Mouse (Mus musculus): ENCODE data around the gene Hlcs.

Hlcs gene

GRCm38 (mm10) chr16:94205528-94206484 lies 107.6 kb downstream of the Hlcs start:
- DNase-seq (ENCODE audit: low spot score in 2 of 2): no peak

- DNase-seq (ENCODE audit: low spot score in 2 of 2): no peak
Observed at GRCm38 (mm10) chr16:94201387-94201786, 112.0 kb downstream of the Hlcs start.

DNA sequence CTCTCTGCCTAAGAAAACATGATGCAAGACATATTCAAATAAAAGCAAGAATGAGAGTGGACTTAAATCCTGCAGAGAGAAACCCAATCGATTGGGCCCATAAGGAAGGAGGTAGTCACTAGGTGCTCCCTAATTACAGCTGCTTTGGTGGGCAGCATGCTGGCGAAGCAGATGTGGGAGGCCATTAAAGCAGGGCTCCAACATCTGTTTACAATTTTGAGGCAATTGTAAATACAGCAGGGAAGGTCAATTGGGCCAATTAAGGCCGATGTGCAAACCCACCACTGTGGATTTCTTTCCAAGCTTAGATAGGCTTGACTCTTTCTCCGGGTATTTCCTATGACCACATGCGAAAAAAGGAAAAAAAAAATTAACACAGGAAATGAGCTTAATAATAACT lies 117.5 kb downstream of the Hlcs start:
- no peak for DNase-seq (ENCODE audit: low spot score in 2 of 2)

- DNase-seq (ENCODE audit: low spot score in 2 of 2): no peak
Observed at GRCm38 (mm10) chr16:94191379-94192315, 121.7 kb downstream of the Hlcs start.

GRCm38 (mm10) chr16:94190256-94190655 lies 123.1 kb downstream of the Hlcs start:
- DNase-seq (ENCODE audit: low spot score in 2 of 2): no peak

DNA sequence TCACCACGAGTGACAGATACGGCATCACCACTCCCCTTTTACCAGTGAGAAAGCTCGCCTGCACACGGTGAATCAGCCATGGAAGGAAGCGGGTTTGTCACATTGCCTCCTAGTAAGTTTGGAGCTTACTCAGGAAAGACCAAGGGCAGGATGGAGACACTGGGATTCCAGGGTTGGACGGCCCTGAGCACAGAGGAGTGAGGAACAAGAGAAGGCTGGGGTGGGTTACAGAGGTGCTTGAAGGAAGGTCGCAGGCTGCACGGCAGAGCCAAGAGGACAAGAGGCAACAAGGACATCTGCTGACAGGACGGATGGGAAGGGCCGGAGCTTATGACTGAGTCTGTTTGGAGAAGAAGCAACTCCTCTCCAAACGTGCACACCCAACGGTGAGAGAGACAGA lies 126.8 kb downstream of the Hlcs start:
- no peak for DNase-seq (ENCODE audit: low spot score in 2 of 2)

DNA sequence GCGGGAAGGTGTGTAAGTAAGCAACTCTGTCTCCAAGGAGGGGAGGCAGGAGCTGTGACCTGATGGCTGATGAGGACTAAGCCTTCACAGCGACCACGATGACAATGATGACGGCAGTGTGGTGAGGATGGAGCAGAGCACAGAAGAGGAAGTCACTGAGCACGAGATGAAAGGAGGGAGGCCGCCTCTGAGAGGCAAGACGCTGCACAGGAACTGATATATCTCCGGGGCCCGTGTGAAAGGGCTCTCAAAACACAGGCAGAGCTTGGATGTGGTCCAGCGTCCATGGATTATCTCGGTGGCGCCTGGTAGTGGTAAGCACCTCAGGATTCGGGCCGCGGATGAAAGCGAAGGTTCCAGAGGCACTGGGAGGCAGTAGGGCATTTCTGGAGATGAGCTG lies 127.9 kb downstream of the Hlcs start:
- DNase-seq (ENCODE audit: low spot score in 2 of 2): peak; percentile 76 to 79

- DNase-seq (ENCODE audit: low spot score in 2 of 2): no peak
Observed at GRCm38 (mm10) chr16:94180122-94180870, 133.1 kb downstream of the Hlcs start.

DNA sequence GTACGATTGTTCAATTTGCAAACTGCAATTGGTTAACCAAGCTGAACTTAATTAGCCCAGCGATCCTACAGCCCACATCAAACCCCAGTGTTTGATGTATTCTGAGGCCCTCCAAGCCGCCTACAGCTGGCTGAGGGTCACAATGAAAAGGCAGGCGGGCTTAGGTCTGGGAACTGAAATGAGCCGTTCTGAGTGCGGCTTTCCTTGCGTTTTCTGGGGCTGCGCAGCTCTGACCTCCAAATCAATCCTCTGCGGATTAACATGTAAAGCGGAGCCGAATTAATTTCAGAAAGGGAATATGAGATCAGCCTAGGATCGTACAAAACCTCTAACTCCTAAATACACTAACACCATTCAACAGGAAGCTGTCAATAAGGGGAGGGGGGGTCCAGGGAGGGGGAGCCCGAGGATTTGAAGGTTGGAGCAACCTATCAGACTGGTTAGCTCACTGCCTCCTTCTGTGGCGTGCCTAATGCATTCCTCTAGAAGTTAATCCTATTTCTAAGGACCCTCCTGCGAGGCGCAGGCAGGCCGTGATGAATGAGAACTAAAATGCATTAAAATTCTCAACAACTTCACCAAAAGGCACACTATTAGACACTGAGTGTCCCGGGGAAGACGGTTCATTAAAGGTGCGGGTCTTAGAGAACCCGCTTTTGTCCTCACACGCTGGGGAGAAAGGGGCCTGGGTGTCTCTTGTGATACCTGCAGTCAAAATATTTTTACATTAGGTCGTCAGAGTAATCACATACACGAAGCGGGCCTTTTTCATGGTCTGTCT lies 133.8 kb downstream of the Hlcs start:
- DNase-seq (ENCODE audit: low spot score in 2 of 2): no peak

DNA sequence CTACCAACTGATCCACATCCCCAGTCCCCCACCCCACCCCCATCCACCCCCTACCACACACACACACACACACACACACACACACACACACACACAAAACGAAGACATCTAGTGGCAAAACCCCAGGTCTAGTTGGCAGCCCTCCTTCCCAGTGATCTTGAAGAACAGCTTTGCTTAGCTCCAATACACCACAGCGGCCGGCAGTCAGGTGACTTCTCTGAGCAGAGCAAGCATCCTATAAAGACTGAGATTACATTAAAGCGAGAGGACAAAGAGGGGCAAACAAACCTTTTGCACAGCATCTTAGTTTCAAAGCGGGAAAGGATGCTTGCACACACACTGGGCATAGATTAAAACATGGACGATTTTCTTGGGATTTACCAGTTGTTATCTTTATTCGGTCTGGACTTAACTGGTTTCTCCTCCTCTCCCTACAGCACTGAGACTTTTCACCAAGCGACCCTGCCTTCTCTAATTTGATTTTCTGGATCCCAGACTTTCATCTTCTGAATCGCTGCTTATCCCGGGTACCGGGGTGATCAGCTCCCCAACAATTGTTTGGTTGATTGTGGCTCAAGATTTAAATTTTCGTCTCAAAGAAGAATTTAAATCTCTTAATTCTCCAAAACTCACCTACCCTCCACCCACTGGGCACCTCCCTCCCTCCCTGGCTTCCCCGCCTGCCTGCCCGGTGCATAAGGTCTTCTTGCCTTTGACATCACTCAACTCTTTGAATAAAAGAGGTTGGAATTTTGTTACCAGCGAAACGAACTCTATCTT lies 134.7 kb downstream of the Hlcs start:
- DNase-seq (ENCODE audit: low spot score in 2 of 2): no peak

DNA sequence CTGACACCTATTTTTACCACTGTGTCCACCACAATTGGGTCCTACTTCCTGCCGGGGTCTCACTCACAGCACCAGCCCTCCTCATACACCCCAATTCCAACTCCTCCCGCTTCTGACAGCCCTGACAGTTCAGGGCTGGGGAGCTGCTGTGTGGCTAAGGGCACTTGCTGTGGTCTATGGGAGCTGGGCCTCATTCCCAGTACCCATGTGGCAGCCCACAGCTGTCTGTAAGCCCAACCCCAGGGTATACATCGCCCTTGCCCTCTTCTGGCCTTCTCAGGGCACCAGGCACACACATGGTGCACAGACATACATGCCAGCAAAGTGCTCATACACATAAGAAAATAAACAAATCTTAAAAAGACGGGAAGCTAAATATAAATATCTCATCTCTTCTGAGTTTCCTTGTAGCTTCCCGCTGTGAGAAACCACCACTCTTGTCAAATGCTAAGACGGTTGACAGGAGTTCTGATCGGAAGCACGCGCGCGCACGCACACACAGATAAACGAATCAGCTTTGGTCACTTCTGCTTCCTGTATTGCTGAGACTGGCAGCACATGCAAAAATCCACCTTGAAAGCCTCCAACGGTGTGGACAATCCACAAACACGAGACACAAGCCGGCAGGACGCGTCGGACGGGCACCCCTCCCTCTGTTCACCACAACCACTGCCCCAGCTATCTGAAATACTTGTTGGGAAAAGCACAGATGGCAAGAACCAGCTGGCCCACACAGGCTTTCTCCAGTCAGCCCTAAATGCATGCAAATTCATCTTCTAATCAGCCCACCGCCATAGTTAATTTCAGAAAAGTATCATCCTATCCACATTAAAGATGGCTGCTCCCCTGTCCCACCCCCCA lies 136.1 kb downstream of the Hlcs start:
- DNase-seq (ENCODE audit: low spot score in 2 of 2): no peak

DNA sequence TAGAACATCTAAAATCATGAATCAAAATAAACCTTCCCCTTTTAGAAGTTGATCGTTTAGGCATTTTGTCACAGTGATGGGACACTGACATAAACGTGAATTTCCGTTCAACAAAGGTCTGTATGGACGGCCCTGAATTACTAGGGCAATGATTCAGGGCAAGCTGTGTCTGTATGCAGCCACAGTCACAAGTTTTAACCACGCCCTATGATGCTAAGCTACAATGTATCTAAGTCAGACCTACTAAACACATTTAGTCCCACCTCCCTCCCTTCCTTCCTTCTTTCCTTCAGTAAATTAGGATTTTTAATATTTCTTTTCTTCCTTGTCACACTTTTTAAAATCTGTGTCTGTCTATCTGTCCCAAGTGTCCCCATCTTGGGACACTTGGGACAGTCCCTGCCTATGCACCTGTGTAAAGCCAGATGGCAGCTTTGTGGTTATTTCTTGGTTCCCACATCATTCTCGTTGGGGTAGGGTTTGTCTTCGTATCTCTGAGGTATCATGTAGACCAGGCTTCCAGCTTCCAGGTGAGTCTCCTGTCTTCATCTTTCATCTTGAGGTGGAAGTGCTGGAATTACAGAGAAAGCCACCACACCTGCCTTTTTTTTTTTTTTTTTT lies 137.9 kb downstream of the Hlcs start:
- DNase-seq (ENCODE audit: low spot score in 2 of 2): no peak

- DNase-seq (ENCODE audit: low spot score in 2 of 2): no peak
Observed at GRCm38 (mm10) chr16:94173361-94173760, 140.0 kb downstream of the Hlcs start.

DNA sequence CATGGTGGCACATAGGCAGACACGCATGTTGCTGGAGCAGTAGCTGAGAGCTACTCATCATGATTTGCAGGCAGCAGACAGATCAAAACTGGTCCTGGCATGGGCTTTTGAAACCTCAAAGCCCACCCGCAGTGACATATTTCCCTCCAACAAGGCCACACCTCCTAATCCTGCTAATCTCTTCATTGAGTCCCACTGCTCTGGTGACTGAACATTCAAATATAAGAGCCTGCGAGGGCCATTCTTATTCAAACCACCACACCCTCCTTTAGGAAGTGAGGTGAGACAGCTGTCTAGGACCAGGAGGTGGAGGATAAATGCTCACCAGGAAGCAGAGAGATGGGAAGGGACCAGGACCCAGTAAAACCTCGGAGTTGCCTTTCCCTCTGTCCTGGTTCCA lies 143.2 kb downstream of the Hlcs start:
- no peak for DNase-seq (ENCODE audit: low spot score in 2 of 2)

- no peak for DNase-seq (ENCODE audit: low spot score in 2 of 2)
Observed at GRCm38 (mm10) chr16:94168655-94169545, 144.5 kb downstream of the Hlcs start.

DNA sequence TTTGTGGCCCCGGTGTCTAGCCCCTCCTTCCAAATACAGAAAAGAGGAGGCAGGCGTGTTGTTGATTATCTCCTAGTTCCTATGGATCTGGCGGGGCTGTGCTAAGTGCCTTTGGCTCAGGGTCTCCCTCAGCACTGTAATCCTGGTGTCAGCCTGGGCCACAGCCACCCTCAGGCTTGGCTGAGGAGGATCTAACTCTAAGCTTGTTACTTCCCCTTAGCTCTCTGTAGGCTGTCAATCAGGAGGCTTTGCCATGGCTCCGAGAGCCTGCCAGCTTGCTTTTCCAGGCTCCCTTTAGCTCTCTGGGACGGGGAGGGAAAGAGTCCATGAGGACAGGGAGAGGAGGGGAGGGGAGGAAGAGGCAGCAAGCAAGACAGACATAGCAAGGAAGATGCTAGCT lies 148.4 kb downstream of the Hlcs start:
- no peak for DNase-seq (ENCODE audit: low spot score in 2 of 2)

DNA sequence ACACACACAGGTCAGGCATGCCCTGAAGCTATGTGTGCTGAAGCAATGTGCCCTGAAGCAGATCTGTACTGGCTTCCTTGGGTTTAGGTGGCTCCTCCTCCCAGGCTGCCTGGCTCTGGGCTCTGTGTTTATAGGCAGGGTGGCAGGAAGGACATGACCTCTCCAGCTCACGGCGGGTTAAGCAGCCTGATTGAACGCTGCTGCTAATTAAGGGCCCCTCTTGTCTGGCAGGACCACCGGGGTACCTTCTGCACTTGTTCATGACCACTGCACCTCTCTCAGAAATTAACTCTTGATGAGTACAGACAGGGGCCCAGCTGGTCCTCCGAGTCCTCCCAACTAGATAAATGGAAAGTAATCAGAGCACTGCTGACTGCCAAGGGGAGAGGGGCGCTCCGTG lies 149.1 kb downstream of the Hlcs start:
- DNase-seq (ENCODE audit: low spot score in 2 of 2): no peak

GRCm38 (mm10) chr16:94163051-94163450 lies 150.3 kb downstream of the Hlcs start:
- DNase-seq (ENCODE audit: low spot score in 2 of 2): no peak

Measured in thymus, postnatal 10 days (tissue).